Mouse (Mus musculus) lung, postnatal 4 days (tissue): ENCODE measurements around the gene Olfr1391.
"Not testable (repeated sequence)": the region's sequence is repeated elsewhere in the genome, so short reads cannot be mapped to it uniquely, and the experiment has no call there.

Source experiments
- DNase-seq, 2 experiments: peaks; one replicate each; pipeline ENCODE4 v3.0.0; 2021

The Olfr1391 gene

DNA sequence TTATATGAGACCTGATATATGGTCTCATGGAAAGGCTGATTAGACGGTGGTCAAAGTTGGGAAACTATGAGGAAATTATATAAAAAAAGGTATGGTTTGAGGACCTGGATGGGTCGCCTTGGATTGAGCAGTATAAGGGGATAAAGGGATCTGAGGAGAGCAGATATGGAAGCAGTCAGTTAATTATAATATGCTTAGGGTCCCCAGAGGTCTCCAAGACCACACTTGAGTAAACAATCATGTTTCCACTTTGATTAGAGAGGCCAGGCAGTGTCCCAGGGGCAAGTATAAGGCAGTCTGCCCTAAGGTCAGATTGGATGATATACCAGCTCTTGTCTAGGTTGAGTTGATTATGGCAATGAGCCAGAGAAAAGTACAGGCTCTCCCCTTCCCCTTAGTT, at the start of gene Olfr1391:
Gene Olfr1391, plus strand, starts transcription at position 301 of the 400 bp plus-strand sequence.
- no peak for DNase-seq

DNA sequence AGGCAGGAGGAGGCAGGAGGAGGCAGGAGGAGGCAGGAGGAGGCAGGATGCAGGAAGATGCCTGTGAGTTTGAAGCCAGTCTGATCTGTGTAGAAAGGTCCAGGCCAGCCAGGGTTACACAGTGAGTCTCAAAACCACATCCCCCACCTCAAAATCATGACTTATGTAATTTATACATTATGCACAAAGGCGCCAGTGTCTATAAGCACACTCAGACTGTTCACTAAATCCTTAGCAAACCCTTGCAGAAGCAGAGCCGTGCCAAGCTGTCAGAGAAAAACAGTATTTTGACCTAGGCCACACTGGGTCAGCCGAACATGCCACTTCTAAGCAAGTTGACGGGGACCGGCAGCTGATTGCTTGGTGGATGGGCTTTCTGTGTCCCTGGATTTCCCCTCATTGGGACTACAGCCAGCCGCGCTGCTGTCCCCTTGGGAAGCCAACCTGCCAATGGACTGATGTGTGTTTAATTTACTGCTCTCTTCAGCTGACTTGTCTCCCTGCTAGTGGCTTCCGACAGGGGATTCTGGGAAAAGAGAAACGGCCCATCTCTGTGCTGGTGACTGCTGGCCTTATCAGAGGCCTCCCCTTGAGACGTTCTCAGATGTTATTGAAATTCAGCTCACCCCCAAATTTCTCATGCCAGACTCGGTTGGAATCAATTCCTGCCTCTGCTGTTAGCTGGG, 48.6 kb upstream of the Olfr1391 start:
- no peak for DNase-seq

DNA sequence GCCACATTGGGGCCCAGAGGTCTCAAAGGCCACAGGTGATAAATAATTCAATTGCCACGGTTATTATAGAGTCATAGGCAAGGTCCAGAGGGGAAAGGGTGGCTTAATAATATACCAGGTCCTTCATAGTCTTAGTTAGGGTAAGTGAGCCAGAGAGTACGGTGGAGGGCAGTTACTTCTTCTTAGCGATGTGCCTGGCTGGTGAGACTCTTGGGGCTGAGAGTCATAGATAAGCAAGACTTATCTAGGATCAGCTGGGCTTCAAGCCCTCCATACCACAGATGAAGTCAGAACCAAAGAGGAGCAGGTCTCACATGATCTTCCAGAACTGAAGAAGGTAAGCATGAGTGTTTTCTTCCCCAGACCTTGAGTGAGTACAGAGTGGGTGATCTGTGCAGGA, 44.3 kb upstream of the Olfr1391 start, which contains the start of gene Olfr1393:
Gene Olfr1393, plus strand, starts transcription at position 83 of the 400 bp plus-strand sequence.
- no peak for DNase-seq

DNA sequence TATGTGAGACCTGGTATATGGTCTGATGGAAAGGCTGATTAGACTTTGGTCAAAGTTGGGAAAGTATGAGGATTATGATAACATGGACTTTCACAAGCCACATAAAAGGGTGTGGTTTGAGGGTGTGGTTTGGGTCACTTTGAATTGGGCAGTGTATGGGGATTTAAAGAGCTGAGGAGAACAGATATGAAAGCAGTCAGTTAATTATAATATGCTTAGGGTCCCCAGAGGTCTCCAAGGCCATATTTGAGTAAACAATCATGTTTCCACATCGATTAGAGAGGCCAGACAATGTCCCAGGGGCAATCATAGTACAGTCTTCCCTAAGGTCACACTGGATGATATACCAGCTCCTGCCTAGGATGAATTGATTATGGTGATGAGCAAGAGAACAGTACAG, 37.6 kb upstream of the Olfr1391 start, which contains the start of gene Olfr1392:
Gene Olfr1392, plus strand, starts transcription at position 301 of the 400 bp plus-strand sequence.
- not testable (repeated sequence) for DNase-seq

DNA sequence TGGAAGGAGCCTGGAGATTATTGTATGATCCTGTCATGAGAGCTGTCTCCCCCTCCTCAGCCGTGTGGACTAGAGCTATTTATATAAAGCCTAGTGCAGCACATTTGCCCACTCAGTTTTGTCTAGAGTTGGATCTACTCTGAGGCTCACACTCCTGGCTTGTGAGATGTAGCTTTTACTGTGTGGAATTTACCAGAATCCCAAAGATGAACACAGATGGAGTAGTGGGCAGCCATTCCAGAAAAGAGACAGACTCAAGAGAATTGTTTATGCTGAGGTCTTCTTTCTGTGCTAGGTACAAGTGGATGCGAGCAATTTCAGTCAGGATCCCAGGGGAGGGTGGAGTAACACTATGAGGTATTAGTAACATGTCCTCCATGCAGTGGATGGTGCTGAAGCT, 35.3 kb upstream of the Olfr1391 start:
- no peak for DNase-seq

DNA sequence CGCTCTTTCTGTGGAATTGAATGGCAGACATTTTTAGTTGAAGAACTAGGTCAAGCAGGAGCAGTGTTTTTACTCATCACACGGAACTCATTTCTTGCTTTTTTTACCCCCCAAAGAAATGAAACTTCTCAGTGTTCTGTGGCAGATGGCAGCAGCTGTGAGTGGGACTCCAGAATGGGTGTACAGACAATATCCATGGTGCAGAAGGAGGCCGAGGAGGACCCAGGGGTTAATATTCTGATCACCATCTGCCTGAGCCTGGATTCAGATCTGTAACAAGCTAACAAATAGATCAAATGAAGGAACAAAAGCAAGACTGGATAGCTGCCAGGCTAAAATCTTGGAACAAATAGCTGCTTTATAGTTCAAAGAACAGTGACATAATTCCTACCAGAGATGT, 29.8 kb upstream of the Olfr1391 start:
- no peak for DNase-seq

DNA sequence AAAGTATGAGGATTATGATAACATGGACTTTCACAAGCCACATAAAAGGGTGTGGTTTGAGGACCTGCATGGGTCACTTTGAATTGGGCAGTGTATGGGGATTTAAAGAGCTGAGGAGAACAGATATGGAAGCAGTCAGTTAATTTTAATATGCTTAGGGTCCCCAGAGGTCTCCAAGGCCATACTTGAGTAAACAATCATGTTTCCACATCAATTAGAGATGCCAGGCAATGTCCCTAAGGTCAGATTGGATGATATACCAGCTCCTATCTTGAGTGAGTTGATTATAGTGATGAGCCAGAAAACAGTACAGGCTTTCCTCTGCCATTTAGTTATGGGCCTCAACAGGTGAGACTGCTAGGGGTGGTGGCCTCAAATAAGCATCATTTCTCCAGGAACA, 18.1 kb upstream of the Olfr1391 start, which contains the start of gene Olfr10:
Gene Olfr10, plus strand, starts transcription at position 301 of the 400 bp plus-strand sequence.
- DNase-seq, result no peak

DNA sequence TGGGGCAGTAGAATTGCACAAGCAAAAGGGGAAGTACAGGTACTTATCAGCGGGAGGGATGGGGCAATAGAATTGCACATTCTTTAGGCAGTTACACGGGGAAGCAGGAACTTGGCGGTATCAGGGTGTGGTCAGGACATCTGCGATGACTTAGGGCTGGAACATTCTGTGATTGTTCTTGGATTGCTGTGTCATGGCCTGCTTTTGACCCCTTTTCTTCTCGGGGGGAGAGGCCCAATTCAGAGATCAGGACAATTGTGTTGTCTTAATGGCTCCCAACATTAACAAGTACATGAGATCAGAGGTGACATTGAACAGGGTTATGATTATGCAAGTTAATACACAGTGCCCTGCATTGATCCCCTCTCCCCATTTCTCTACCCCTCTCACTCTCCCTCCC, 14.0 kb upstream of the Olfr1391 start:
- DNase-seq, result not testable (repeated sequence)

DNA sequence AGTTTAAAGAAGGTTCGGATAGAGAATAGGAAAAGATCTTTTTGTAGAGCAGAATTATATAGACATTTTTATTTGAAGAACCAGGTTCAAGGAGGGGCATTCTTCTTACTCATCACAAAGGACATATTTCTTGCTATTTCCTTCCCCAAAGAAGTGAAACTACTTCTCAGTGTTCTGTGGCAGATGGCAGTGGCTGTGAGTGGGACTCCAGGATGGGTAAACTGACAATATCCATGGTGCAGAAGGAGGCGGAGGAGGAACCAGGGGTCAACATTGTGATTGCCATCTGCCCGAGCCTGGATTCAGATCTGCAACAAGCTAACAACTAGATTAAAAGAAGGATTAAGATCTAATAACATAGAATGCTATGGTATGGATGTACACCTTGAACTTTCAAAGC, 4.2 kb downstream of the Olfr1391 start:
- no peak for DNase-seq

DNA sequence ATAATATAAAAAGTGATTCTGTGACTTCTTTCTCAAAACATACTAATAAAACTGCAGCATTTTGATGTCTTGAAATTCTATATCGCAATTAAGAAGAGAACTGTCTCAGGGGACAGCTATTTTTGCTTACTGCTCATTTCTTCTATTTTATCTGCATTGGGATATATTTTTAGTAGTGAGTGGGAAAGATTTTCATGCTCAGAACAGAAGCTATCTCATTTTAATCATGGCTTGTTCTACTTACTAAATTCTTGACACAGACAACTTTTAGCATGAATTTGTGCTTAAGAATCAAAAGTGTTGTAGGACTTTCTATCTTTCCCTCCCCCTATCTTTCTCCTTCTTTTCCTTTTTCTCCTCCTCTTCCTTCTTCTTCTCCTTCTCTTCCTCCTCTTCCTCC, 7.1 kb downstream of the Olfr1391 start:
- no peak for DNase-seq

DNA sequence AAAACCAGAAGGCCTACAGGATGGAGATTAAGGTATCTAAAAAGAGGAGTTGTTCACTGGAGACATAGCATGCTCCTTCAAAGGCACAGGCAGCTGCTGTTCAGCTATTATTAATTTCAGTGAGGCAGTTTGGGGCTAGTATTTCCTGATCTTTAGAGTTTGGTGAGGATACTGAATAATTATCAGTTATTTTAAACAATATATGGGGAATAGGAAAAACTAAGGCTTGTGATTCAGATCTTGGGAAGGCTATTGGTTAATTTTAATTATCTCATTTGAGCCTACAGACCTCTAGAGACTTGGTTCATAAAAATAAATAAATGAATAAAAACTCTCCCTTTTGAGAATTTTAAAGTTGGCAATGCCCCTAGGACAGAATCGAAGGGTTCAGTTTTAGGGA, 12.3 kb downstream of the Olfr1391 start, which contains the start of gene Olfr1390:
Gene Olfr1390, plus strand, starts transcription at position 301 of the 400 bp plus-strand sequence.
- no peak for DNase-seq

DNA sequence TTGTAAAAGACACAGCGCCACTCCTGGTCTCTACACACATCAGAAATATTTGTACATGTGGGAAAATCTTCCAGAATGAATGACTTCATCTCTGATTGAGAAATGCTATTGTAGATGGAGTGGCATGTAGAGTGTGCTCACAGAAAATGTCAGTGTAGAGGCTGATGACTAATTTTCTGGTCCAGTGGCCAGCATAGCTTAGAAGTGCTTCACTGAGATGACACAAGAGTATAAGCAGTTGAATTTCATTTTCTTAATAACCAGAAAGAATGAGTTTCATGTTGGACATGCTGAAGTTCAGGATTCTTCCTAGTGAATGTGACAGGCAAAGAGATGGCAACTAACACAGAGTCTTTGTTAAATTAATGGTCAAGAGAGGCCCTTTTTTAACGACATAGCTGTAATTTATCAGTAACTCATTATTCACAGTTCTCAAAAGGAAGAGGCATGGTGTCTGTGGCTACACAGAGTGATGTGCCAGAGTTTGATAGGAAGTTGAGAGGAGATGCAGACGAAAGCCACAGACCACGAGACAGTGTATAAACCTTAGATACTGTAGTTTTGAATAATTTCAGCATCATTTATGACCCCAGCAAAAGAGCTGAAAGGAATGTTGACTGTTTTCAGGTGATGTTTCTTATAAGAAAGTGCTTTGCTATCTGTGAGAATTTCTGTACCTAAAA, 14.7 kb downstream of the Olfr1391 start:
- no peak for DNase-seq
